Mouse (Mus musculus) kidney, embryonic 16.5 days (tissue): Measurements from ENCODE around the gene E030025P04Rik. TPM values are rescaled to one million over a fixed set of nuclear protein-coding genes. Genes with fewer than 3 reads are reported as not detected.

Source experiments
- ATAC-seq: fragments of 200-750 bp; cut with Nextera tagmentation; 2 replicates; pipeline ENCODE4 v1.8.0; 2017; ENCODE audit warnings: moderate TSS enrichment; ENCODE audit not compliant: low FRiP score, low TSS enrichment
- H3K27ac ChIP-seq: fragments of 300-500 bp; sonication (generic); 2 replicates; pipeline ENCODE4 v1.5.1; 2014; ENCODE audit warnings: low read length
- H3K27me3 ChIP-seq: fragments of 300-500 bp; sonication (generic); 2 replicates; pipeline ENCODE4 v1.6.1; 2014; ENCODE audit warnings: low read length, control low read depth, mixed read lengths; ENCODE audit not compliant: insufficient read depth
- H3K36me3 ChIP-seq: fragments of 300-500 bp; sonication (generic); 2 replicates; pipeline ENCODE4 v1.6.1; 2014; ENCODE audit warnings: low read length, control low read depth, mixed read lengths; ENCODE audit not compliant: insufficient read depth
- H3K4me1 ChIP-seq: fragments of 300-500 bp; sonication (generic); 2 replicates; pipeline ENCODE4 v1.6.1; 2014; ENCODE audit warnings: low read length, control low read depth, mixed read lengths; ENCODE audit not compliant: insufficient read depth
- H3K4me2 ChIP-seq: fragments of 300-500 bp; sonication (generic); replicated peaks from 2 replicates; pipeline ENCODE4 v1.6.1; 2014; ENCODE audit warnings: low read depth, low read length
- H3K4me3 ChIP-seq: fragments of 300-500 bp; sonication (generic); 2 replicates; pipeline ENCODE4 v1.5.1; 2014; ENCODE audit warnings: mild to moderate bottlenecking, low read length
- H3K9ac ChIP-seq: fragments of 300-500 bp; sonication (generic); replicated peaks from 2 replicates; pipeline ENCODE4 v1.6.1; 2014; ENCODE audit warnings: low read length
- H3K9me3 ChIP-seq: fragments of 300-500 bp; sonication (generic); 2 replicates; pipeline ENCODE4 v1.6.1; 2016; ENCODE audit warnings: low read length, control low read depth
- WGBS: fragments of 180-500 bp; shearing (Covaris S2); extraction: QIAGEN DNeasy Blood & Tissue Kit; methylation state at CpG from one replicate; pipeline ENCODE4 v1.1.7; 2014; 5-methylcytosine and 5-hydroxymethylcytosine counted together
- polyA plus RNA-seq: library from polyadenylated mRNA; unstranded; fragments of >200 nt; fragmentation: Nextera tagmentation; extraction: Ambion mirVana; gene quantifications from 2 replicates; pipeline ENCODE4 v1.2.1, GENCODE M21; 2015

E030025P04Rik gene
- not detected in 2 replicates for polyA plus RNA-seq

DNA sequence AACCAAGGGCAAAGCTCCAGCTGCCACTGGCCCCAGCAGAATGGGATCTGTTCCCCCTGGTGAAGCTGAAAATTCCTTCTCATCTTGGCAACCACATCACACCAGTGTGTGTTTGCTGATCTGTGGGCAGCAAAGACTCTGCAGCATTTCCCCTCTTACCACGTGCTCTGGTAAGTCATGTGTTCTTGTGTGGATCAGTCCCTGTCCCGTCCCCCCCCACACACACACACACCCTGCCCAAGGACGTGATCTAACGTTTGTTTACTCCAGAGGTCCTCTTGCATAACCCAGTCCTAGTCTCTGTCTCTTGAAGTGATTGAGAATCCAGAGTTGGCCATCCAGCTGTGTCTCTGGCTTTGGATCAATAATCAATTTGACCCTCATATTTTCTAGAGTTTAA lies at the start of gene E030025P04Rik:
Gene E030025P04Rik, minus strand, starts transcription at position 134 of the 400 bp plus-strand sequence.
- H3K4me1 ChIP-seq, result peaks cover 6% of the 10 kb centered on the region
- H3K36me3 ChIP-seq, result no peaks in the 10 kb centered on the region
- no peaks in the 10 kb centered on the region for H3K27me3 ChIP-seq
- H3K9me3 ChIP-seq, result no peaks in the 10 kb centered on the region
- H3K4me2 ChIP-seq, result no peak within 1 kb of the TSS
- no peak within 1 kb of the TSS for H3K27ac ChIP-seq
- H3K4me3 ChIP-seq, result no peak within 1 kb of the TSS
- H3K9ac ChIP-seq, result no peak within 1 kb of the TSS
- WGBS, result 70% methylated on average over 4 of the region's 4 CpGs
- ATAC-seq, result no peak

DNA sequence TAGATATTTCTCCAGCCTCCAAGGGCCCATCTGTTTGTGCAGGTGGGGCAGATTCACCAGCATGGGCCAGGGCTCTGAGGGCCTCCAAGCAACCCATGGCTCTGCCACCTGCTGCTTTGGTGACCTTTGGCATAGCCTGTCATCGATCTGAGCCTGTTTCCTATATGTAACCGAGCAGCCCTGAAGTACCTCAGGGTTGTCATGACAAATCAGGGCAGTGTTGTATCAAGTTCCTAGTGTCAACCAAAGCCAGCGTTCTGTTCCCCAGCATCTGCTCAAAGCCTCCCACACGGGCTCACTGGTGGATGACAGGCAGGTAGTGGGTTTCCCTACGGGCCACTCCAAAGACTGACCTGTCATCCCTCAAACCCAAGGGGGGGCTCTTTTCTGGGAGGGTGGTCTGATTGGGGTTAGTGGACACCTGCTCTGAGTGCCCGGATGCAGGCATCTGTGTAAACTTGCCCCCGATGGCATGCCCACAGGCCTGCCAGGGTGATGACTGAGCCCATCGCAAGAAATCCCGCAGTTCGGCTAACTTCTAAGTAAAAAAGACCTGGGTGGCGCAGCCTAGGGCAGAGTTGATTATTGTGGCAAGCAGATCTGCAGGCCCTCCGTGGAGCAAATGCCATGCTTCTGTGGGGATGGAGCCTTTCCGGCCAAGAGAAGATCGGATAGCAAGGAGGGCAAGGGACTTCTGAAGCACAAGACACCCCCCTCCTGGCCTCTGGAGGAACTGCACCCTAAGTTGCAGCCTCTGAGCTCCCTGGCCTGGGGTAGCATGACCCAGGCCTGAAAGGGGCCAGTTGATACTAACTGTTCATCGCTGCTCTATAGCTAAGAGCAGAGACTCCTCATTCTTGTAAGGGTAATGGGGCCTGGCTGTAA lies 48.7 kb upstream of the E030025P04Rik start:
- Histone ChIP-seq H3K36me3 (no peaks in the 10 kb centered on the region), H3K9ac (no peak overlapping the region), H3K4me1 (no peaks in the 10 kb centered on the region), H3K4me2 (no peak overlapping the region), H3K27ac (no peak overlapping the region), H3K4me3 (no peak overlapping the region), H3K27me3 (no peaks in the 10 kb centered on the region), H3K9me3 (no peaks in the 10 kb centered on the region)
- peak; percentile 92 for ATAC-seq
- WGBS, result 23% methylated on average over 15 of the region's 15 CpGs

DNA sequence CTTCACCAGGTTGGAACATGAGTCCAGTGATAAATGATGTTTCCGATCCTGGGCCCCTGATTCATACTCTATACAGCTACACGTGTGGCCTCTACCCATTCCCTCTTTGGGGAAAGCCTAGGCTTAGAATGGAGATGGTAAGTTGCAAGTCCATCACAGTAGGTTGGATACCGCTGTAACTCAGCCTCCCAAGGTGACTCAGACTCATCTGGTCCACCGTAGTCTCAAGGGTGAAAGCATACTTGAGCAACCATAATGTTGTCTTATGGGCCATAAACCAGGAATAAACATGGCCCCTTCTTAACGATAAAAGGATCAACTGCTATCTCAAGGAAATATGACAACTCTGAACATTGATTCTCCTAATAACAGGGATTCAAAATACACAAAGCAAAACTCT lies 44.1 kb upstream of the E030025P04Rik start:
- Histone ChIP-seq H3K9me3 (no peaks in the 10 kb centered on the region), H3K27me3 (no peaks in the 10 kb centered on the region), H3K4me3 (no peak overlapping the region), H3K9ac (no peak overlapping the region), H3K36me3 (no peaks in the 10 kb centered on the region), H3K4me1 (no peaks in the 10 kb centered on the region), H3K4me2 (no peak overlapping the region), H3K27ac (no peak overlapping the region)
- 68% methylated on average over 5 of the region's 5 CpGs for WGBS
- ATAC-seq, result no peak

DNA sequence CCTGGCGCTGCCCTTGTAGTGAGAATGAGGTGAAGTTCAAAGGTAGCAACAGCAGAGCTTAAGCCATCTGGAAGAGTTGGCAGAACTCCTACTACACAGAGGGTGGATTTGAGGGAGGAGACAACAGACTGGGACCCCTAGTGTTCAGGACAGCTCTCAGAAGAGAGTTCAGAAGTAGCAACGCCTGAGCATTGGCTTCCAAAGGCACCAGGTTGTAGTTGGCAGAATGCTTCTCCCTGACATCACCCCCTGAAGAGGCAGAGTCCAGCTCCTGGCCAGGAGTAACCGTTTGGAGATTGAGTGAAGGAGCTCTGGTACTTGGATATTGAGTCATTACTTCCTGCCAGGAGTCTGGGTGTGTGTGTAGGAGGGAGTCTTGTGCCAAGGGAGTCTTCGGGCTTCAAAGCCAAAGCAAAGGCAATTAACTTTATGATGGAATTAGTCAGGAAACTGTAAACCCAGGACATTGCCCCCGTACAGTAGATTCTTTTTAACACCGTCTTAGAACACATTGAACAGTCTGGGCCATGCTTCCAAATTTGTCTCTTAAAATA lies 43.5 kb upstream of the E030025P04Rik start:
- Histone ChIP-seq H3K4me2 (no peak overlapping the region), H3K4me3 (no peak overlapping the region), H3K36me3 (no peaks in the 10 kb centered on the region), H3K27me3 (no peaks in the 10 kb centered on the region), H3K4me1 (no peaks in the 10 kb centered on the region), H3K27ac (no peak overlapping the region), H3K9ac (no peak overlapping the region), H3K9me3 (no peaks in the 10 kb centered on the region)
- no peak for ATAC-seq
- 39% methylated on average over 6 of the region's 6 CpGs for WGBS

DNA sequence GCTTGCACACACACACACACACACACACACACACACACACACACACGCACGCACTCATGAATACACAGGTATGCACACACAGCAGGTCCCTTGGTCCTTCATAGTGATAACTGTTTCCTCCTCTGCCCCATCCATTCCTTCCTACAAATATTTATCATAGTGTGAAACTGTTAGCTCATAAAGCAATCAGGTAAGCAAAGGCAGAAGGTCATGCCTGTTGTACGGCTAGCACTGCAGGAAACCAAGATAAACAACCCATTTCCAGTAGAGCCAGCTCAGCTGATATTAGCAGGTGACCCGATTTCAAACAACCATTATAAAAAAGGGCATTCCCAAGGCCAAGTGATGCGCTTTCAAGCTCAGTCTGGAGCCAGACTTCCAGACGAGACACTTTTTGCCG lies 36.9 kb upstream of the E030025P04Rik start:
- no peak for ATAC-seq

DNA sequence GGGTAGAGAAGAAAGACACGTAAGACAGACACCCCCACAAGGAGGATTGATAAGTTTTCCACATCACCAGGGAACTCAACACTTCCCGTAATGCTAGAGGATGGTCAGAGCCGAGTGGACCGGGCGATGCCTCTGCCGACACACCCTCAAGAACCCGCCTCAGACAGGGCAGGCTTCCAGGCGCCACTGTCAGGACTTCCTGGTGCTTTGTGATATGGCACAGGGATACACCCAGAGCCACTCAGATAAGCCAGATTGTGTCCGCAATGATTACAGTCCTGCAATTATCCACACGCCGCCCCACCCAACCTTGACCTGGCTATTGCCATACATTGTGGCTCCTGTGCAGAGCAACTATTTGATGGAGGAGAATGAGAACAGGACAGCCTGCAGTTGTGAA lies 36.1 kb upstream of the E030025P04Rik start:
- Histone ChIP-seq H3K4me1 (no peaks in the 10 kb centered on the region), H3K4me2 (no peak overlapping the region), H3K9me3 (no peaks in the 10 kb centered on the region), H3K27me3 (no peaks in the 10 kb centered on the region), H3K9ac (no peak overlapping the region), H3K27ac (no peak overlapping the region), H3K4me3 (no peak overlapping the region), H3K36me3 (no peaks in the 10 kb centered on the region)
- WGBS, result 90% methylated on average over 11 of the region's 11 CpGs
- ATAC-seq, result no peak

More for the DNA sequence above, 36.9 kb upstream of the E030025P04Rik start:
- no peak overlapping the region for H3K4me3 ChIP-seq
- no peaks in the 10 kb centered on the region for H3K27me3 ChIP-seq
- H3K9me3 ChIP-seq, result no peaks in the 10 kb centered on the region
- WGBS, result 52% methylated on average over 7 of the region's 7 CpGs
- H3K4me1 ChIP-seq, result no peaks in the 10 kb centered on the region
- H3K9ac ChIP-seq, result no peak overlapping the region
- H3K36me3 ChIP-seq, result no peaks in the 10 kb centered on the region
- H3K27ac ChIP-seq, result no peak overlapping the region
- no peak overlapping the region for H3K4me2 ChIP-seq

DNA sequence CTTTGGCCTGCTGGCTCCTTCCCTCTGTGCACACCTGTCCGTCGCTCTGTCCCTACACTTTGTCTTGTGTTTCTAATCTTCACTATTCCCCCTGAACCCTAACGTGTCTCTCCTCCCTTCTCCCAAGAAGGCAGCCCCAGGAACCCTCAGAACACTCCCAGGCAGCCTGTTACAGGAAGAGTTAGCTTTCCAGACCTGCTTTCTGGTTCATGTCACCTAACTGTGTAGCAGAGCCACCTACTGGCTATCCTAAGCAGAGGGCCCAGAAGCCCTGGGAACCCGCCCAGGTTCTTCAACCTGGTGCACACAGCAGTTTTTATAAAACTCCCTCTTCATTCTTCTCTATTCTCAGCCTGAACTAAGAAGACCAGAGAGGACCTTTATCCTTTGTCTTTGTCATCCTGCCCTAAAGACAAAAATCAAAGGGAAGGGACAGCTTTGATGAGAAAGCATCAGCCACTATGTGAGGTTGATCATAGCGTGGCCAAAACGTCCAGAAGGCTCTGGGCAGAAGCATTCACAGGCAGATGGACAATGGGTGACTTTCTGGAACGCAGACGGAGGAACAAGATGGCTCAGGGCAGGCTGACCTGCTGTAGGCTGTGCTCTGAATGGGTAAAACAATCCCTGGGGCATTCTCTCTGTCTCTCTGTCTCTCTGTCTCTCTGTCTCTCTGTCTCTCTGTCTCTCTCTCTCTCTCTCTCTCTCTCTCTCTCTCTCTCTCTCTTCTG lies 34.8 kb upstream of the E030025P04Rik start:
- Histone ChIP-seq H3K4me3 (no peak overlapping the region), H3K9me3 (no peaks in the 10 kb centered on the region), H3K27ac (no peak overlapping the region), H3K4me2 (no peak overlapping the region), H3K27me3 (no peaks in the 10 kb centered on the region), H3K36me3 (no peaks in the 10 kb centered on the region), H3K4me1 (no peaks in the 10 kb centered on the region), H3K9ac (no peak overlapping the region)
- ATAC-seq, result 0 out of 2 replicates have a peak, but pooled peaks have one; percentile 65
- 60% methylated on average over 8 of the region's 8 CpGs for WGBS

DNA sequence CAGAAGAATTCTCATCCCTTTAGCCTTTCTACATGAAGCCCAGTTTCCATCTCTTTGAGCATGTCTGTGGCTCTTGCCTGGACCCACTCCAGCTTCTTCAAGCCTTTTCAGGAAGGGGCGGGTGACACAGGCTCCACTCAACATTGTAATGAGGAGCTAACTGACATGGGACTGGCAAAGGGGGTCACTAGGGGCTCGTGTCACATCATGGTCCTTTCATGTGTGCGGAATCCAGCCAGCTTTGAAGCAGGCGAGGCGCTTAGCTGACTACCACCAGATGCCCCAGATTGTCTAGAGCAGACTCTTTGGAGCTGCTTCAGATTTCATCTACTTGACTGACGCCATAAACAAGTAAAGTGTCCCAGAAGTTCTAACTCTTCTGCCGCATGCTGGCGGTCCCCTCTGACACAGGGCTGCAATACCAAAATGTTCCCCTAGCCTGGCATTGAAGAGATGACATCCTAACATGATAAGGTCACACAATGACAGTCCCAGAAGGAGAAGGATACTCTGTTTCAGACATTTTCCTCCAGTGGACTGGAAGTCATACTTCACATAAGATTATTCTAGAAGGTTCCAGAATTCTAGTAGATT lies 31.3 kb upstream of the E030025P04Rik start:
- H3K27me3 ChIP-seq, result no peaks in the 10 kb centered on the region
- ATAC-seq, result no peak
- H3K9ac ChIP-seq, result no peak overlapping the region
- H3K9me3 ChIP-seq, result peaks cover 4% of the 10 kb centered on the region; the same call in 1 of the 2 replicates
- H3K27ac ChIP-seq, result no peak overlapping the region
- H3K36me3 ChIP-seq, result no peaks in the 10 kb centered on the region
- 86% methylated on average over 8 of the region's 8 CpGs for WGBS
- H3K4me1 ChIP-seq, result no peaks in the 10 kb centered on the region
- H3K4me2 ChIP-seq, result no peak overlapping the region
- no peak overlapping the region for H3K4me3 ChIP-seq

DNA sequence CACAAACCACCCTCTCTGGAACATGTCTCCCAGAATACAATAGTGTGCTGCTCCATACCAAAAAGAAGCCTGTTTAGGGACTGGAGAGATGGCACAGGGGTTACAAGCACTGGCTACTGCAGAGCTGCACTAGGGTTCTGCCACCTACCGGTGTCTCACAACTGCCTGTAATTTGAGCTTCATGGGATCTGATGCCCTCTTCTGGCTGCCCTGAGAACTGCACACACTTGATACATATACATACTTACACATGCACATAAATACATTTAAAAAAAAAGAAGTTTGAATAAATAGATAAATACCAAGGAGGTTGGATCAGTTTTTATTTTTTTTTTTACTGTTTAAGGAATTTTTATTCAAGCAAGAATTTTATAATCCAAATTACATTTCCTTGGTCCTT lies 28.1 kb upstream of the E030025P04Rik start:
- Histone ChIP-seq H3K27ac (no peak overlapping the region), H3K4me3 (no peak overlapping the region), H3K36me3 (no peaks in the 10 kb centered on the region), H3K9me3 (peaks cover 4% of the 10 kb centered on the region; the same call in 1 of the 2 replicates), H3K4me1 (no peaks in the 10 kb centered on the region), H3K27me3 (no peaks in the 10 kb centered on the region), H3K9ac (no peak overlapping the region), H3K4me2 (no peak overlapping the region)
- ATAC-seq, result no peak
- WGBS, result 93% methylated on average over 1 of the region's 1 CpGs
